Mouse (Mus musculus): ENCODE results near the gene Fbxl8. TPM values are rescaled to one million over a fixed set of nuclear protein-coding genes. Genes with fewer than 3 reads are reported as not detected.

The Fbxl8 gene
- polyA plus RNA-seq, 1 experiment, result 6.2 TPM

- Histone ChIP-seq H3K36me3 (replicated peaks; ENCODE audit: low read length) (peaks cover 68% of the 10 kb centered on the region), H3K9me3 (no peaks in the 10 kb centered on the region), H3K27me3 (replicated peaks) (no peaks in the 10 kb centered on the region), H3K4me1 (peaks cover 28% of the 10 kb centered on the region), H3K4me3 (replicated peaks) (no peak overlapping the region)
- TF ChIP-seq FLI1 (IDR thresholded peaks at IDR 0.05; ENCODE audit: low read length) (no peak), GATA1 (IDR thresholded peaks at IDR 0.05; ENCODE audit: borderline replicate concordance, low read length) (no peak)
These were observed 31.1 kb upstream of the Fbxl8 start for GRCm38 (mm10) chr8:105233126-105233935.

- Histone ChIP-seq H3K4me3 (replicated peaks) (no peak overlapping the region), H3K36me3 (replicated peaks; ENCODE audit: low read length) (peaks cover 81% of the 10 kb centered on the region), H3K4me1 (peaks cover 20% of the 10 kb centered on the region), H3K9me3 (no peaks in the 10 kb centered on the region), H3K27me3 (replicated peaks) (no peaks in the 10 kb centered on the region)
- TF ChIP-seq FLI1 (IDR thresholded peaks at IDR 0.05; ENCODE audit: low read length) (no peak), GATA1 (IDR thresholded peaks at IDR 0.05; ENCODE audit: borderline replicate concordance, low read length) (no peak)
These were observed 29.2 kb upstream of the Fbxl8 start for GRCm38 (mm10) chr8:105235206-105235605.

GRCm38 (mm10) chr8:105237442-105238142 lies 26.9 kb upstream of the Fbxl8 start:
- Histone ChIP-seq H3K4me1 (peaks cover 3% of the 10 kb centered on the region; the same call in 1 of the 2 replicates), H3K9me3 (no peaks in the 10 kb centered on the region), H3K4me3 (replicated peaks) (no peak overlapping the region), H3K36me3 (replicated peaks; ENCODE audit: low read length) (peaks cover 91% of the 10 kb centered on the region), H3K27me3 (replicated peaks) (no peaks in the 10 kb centered on the region)
- no peak for TF ChIP-seq FLI1 (IDR thresholded peaks at IDR 0.05; ENCODE audit: low read length)

- peaks cover 87% of the 10 kb centered on the region for H3K36me3 ChIP-seq (replicated peaks; ENCODE audit: low read length)
- H3K4me3 ChIP-seq (replicated peaks), result no peak overlapping the region
- H3K4me1 ChIP-seq, result no peaks in the 10 kb centered on the region
- H3K9me3 ChIP-seq, result no peaks in the 10 kb centered on the region
- no peaks in the 10 kb centered on the region for H3K27me3 ChIP-seq (replicated peaks)
- TF ChIP-seq FLI1 (IDR thresholded peaks at IDR 0.05; ENCODE audit: low read length), result no peak
- TF ChIP-seq GATA1 (IDR thresholded peaks at IDR 0.05; ENCODE audit: borderline replicate concordance, low read length), result no peak
These were observed 23.4 kb upstream of the Fbxl8 start for GRCm38 (mm10) chr8:105241016-105241415.

GRCm38 (mm10) chr8:105251954-105252353 lies 12.5 kb upstream of the Fbxl8 start:
- TF ChIP-seq FLI1 (IDR thresholded peaks at IDR 0.05; ENCODE audit: low read length), result no peak
- no peak for TF ChIP-seq GATA1 (IDR thresholded peaks at IDR 0.05; ENCODE audit: borderline replicate concordance, low read length)
- no peaks in the 10 kb centered on the region for H3K9me3 ChIP-seq
- no peak overlapping the region for H3K4me3 ChIP-seq (replicated peaks)
- peaks cover 56% of the 10 kb centered on the region for H3K4me1 ChIP-seq
- H3K27me3 ChIP-seq (replicated peaks), result peaks cover 9% of the 10 kb centered on the region
- H3K36me3 ChIP-seq (replicated peaks; ENCODE audit: low read length), result peaks cover 69% of the 10 kb centered on the region

GRCm38 (mm10) chr8:105252680-105253537 lies 11.5 kb upstream of the Fbxl8 start:
- Histone ChIP-seq H3K36me3 (replicated peaks; ENCODE audit: low read length) (peaks cover 66% of the 10 kb centered on the region), H3K27me3 (replicated peaks) (peaks cover 9% of the 10 kb centered on the region), H3K9me3 (no peaks in the 10 kb centered on the region), H3K4me3 (replicated peaks) (no peak overlapping the region), H3K4me1 (peaks cover 56% of the 10 kb centered on the region)
- TF ChIP-seq FLI1 (IDR thresholded peaks at IDR 0.05; ENCODE audit: low read length) (no peak), GATA1 (IDR thresholded peaks at IDR 0.05; ENCODE audit: borderline replicate concordance, low read length) (no peak)

GRCm38 (mm10) chr8:105253766-105254151 lies 10.7 kb upstream of the Fbxl8 start:
- H3K9me3 ChIP-seq, result no peaks in the 10 kb centered on the region
- TF ChIP-seq FLI1 (IDR thresholded peaks at IDR 0.05; ENCODE audit: low read length) (no peak), GATA1 (IDR thresholded peaks at IDR 0.05; ENCODE audit: borderline replicate concordance, low read length) (no peak)
- H3K4me3 ChIP-seq (replicated peaks), result peak overlapping the region; percentile 94

GRCm38 (mm10) chr8:105254152-105254965 lies 10.1 kb upstream of the Fbxl8 start:
- TF ChIP-seq FLI1 (IDR thresholded peaks at IDR 0.05; ENCODE audit: low read length), result no peak
- TF ChIP-seq GATA1 (IDR thresholded peaks at IDR 0.05; ENCODE audit: borderline replicate concordance, low read length), result no peak
- Histone ChIP-seq H3K4me3 (replicated peaks) (peak overlapping the region; percentile 94), H3K36me3 (replicated peaks; ENCODE audit: low read length) (peaks cover 67% of the 10 kb centered on the region), H3K4me1 (peaks cover 48% of the 10 kb centered on the region), H3K9me3 (no peaks in the 10 kb centered on the region), H3K27me3 (replicated peaks) (peaks cover 9% of the 10 kb centered on the region)

More at GRCm38 (mm10) chr8:105253766-105254151, 10.7 kb upstream of the Fbxl8 start:
- Histone ChIP-seq H3K27me3 (replicated peaks) (peaks cover 9% of the 10 kb centered on the region), H3K36me3 (replicated peaks; ENCODE audit: low read length) (peaks cover 66% of the 10 kb centered on the region), H3K4me1 (peaks cover 49% of the 10 kb centered on the region)

GRCm38 (mm10) chr8:105254966-105255350 lies 9.5 kb upstream of the Fbxl8 start, which contains the start of gene B3gnt9:
B3gnt9 (minus strand) TSS chr8:105255153.
- H3K36me3 ChIP-seq (replicated peaks; ENCODE audit: low read length), result peaks cover 67% of the 10 kb centered on the region
- TF ChIP-seq FLI1 (IDR thresholded peaks at IDR 0.05; ENCODE audit: low read length), result no peak
- TF ChIP-seq GATA1 (IDR thresholded peaks at IDR 0.05; ENCODE audit: borderline replicate concordance, low read length), result no peak
- H3K27me3 ChIP-seq (replicated peaks), result peaks cover 9% of the 10 kb centered on the region
- H3K9me3 ChIP-seq, result no peaks in the 10 kb centered on the region
- peaks cover 48% of the 10 kb centered on the region for H3K4me1 ChIP-seq
- H3K4me3 ChIP-seq (replicated peaks), result peak within 1 kb of the TSS; percentile 94

Data from megakaryocyte, embryonic 14.5 days (primary cell).